Mouse (Mus musculus) MEL (cell line): Measurements from ENCODE around the gene Adad1.

ENCODE experiments used
- CTCF ChIP-seq, 3 experiments: IDR thresholded peaks in 2 of 3; conservative IDR thresholded peaks in 1 of 3; 2 replicates each; pipeline ENCODE4 v1.5.1; 2011 to 2012; ENCODE audit warnings: low read length in 3 of 3, low read depth in 2 of 3, mild to moderate bottlenecking in 2 of 3, improper control_type of control experiment in 1 of 3, inconsistent platforms in 1 of 3, mixed read lengths in 1 of 3, moderate library complexity in 1 of 3; ENCODE audit not compliant: control insufficient read depth in 1 of 3, insufficient read depth in 1 of 3, poor library complexity in 1 of 3, severe bottlenecking in 1 of 3
- ETS1 ChIP-seq: IDR thresholded peaks from 2 replicates; pipeline ENCODE4 v1.6.1; 2012; ENCODE audit warnings: low read depth, mild to moderate bottlenecking, inconsistent platforms, low read length, improper control_type of control experiment, moderate library complexity
- MAX ChIP-seq: IDR thresholded peaks from 2 replicates; pipeline ENCODE4 v1.6.1; 2011; ENCODE audit warnings: low read length, improper control_type of control experiment
- POLR2A ChIP-seq, 2 experiments: IDR thresholded peaks; 2 replicates each; pipeline ENCODE4 v1.6.1; 2011 to 2012; ENCODE audit warnings: low read length in 2 of 2, mild to moderate bottlenecking in 2 of 2, control low read depth in 1 of 2, improper control_type of control experiment in 1 of 2, low read depth in 1 of 2, moderate library complexity in 1 of 2; ENCODE audit not compliant: control insufficient read depth in 1 of 2, insufficient read depth in 1 of 2, poor library complexity in 1 of 2
- RAD21 ChIP-seq: IDR thresholded peaks from 2 replicates; pipeline ENCODE4 v1.6.1; 2011; ENCODE audit warnings: mild to moderate bottlenecking, low read depth, low read length, improper control_type of control experiment
- ZC3H11A ChIP-seq: IDR thresholded peaks from 2 replicates; pipeline ENCODE4 v1.6.1; 2012; ENCODE audit warnings: low read depth, mild to moderate bottlenecking, inconsistent platforms, low read length, improper control_type of control experiment

DNA sequence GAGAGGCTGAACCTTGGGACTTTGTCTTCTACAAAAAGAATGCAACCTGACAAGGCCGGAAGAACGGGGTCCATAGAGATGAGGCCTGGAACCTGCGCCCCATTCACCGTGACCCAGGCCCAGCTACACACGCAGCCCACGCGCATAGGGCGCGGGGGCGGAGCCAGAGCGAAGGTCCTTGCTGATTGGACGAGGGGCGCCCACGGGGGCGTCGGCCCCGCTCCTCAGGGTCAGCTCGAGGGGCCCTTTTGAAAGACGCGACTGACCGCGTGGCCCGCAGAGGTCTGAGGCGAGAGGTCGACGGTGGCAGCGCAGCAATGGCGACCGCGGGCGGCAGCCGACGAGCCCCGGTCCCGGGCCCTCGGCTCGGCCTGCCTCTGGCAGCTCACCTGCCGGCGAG, at the start of gene Adad1:
- TF ChIP-seq RAD21 (no peak), CTCF (IDR thresholded peaks at IDR 0.05 in 2 of 3, conservative IDR thresholded peaks at IDR 0.05 in 1 of 3; ENCODE audit: control insufficient read depth in 1 of 3, insufficient read depth in 1 of 3, low read depth in 2 of 3, low read length in 3 of 3, poor library complexity in 1 of 3, severe bottlenecking in 1 of 3) (no peak), POLR2A (IDR thresholded peaks at IDR 0.05; ENCODE audit: control insufficient read depth in 1 of 2, insufficient read depth in 1 of 2, low read depth in 1 of 2, low read length in 2 of 2, poor library complexity in 1 of 2) (no peak), ZC3H11A (no peak), MAX (no peak), ETS1 (no peak)
